Mouse (Mus musculus): ENCODE data around the gene Hmox2.

Hmox2 gene

DNA sequence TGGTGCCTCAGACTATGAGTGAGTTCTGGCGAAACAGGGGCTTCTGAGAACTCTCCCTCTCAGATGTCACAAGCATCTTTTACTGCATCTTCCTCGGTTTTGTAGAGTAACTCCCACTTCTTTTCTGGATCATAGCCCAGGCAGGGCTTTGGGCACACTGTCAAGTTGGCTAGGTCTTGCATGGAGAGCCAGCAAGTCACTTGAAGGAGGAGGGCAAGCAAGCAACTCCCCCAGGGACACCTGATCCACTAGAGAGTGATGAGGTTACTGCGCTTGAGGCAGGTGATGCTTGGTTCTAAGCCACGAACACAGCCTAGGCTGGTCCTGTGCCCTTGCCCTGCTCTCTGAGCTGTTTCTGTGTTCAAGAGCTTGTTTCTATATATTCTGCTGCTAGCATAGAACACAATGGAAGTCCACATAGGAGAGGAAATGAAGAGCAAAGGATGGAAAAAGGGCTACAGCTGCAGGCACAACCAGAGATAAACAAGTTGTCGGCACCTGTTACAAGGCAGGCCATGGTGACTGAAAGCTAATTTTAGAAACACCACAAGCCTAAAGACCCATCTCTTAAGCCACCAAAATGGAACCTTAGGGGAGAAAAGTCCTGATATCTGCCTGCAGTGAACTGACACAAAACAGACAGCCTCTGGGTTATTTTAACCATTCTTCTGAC, 55.5 kb downstream of the Hmox2 start:
- no peak for DNase-seq (ENCODE audit: low read depth)

DNA sequence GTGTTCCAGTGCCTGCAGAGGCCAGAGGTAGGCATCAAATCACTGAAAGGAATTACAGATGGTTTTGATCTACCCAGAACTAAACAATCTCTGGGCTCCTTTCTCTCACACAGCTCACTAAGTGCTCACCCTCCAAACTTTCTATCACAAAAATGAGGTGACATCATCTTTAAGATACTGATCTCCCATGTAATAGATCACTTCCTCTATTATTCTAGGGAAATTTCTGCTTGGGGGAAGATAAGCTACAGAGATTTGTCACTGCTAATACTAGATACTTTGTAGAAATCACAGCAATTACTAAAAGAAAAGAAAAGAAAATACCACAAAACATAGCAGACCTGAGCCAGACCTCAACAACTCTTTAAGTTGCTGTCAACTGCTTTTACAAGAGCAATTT, 56.4 kb downstream of the Hmox2 start:
- DNase-seq (ENCODE audit: low read depth) = no peak

DNA sequence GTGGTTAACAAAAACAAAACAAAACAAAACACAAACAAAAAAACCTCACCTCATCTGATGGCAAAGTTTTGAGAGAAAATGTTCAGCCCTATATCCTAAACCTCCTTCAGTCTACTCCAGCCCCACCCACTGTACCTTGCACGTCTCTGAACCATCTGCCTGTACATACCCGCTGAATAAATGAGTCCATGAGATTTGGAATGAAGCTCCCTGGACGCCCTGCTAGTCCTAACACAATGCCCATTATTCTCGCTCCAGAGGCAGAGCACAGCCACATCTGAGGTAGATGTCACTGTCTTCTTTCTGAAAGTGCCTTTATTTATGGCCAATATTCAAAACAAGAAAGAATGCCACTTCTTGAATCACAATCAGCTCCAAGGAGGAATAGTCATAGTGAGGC, 59.5 kb downstream of the Hmox2 start:
- DNase-seq (ENCODE audit: low read depth) = no peak

DNA sequence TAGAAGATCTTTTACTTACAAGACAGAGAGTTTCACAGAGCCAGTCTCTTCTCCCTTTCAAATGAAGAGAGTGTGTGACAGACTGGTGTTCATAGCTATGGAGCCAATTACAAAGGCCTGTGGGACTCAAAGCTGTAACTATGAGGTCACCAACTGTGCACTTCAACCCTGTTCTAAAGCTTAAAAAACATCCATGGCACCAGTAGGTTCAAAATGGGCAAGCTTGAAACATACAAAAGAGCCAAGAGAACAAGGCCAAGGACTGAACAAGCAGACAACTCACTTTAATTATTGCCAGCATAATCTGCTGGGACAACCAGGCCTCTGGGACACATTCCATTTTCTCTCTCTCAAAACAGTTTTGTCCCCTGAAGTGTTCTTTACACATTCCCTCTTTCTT, 62.0 kb downstream of the Hmox2 start:
- DNase-seq (ENCODE audit: low read depth) = no peak

DNA sequence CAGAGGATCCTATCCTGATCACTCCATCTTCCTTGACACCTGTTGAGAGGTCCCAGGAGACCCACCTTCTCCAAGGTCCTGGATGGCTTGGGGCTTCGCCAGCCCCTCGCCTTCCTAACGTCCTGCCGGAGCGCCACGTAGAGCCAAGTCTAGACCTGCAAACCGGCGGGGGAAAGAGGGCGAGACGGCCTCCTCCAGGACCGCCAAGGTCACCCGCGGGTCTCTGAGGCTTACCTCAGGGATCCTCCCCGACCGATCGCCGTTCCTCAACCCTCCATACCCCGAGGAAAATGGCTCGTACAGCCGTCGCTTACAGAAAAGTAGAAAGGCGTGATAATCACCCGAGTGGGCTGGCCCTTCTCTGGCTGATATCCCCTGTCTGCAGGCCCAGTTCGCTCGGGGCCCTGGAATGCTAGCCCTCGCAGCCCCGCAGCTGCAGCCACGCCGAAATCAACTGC, 63.2 kb downstream of the Hmox2 start:
- DNase-seq (ENCODE audit: low read depth) = no peak

DNA sequence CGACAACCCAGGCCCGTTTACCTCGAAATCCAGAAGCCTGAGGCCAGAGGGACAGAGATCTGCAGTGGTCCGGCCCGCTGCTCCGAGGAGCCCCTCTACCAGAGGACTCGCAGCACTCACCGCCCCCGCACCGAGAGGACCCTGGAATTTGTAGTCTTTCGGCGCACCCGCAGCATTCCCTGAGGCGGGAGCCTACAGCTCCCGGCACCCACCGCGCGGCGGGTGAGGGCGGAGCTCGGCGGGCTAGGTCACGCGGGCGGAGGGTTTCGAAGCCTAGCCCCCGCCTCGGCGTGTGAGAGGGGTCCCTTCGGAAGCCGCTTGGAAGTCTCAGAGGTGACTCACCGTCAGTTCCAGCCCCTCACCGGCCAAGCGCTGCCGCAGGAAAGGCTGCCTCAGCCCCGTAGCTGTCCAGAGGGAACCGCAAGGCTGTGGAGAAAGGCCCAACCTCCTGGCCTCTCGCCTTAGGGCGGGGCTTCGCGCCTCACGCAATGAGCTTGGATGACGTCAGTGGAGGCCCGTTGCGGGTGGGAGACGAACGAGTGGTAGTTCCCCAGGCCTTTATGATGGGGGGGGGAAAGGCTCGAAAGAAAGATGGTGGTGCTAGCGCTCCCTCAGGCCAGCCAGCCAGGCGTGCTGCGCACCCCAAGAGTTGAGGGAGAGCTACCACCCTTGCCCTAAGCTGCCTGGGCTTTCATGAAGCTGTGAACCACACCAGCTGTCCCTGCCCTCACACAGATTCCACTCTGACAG, 63.8 kb downstream of the Hmox2 start, which contains the start of gene Cdip1:
Cdip1 (minus strand) TSS at position 483 of the 750 bp plus-strand sequence.
- peak; percentile 82 for DNase-seq (ENCODE audit: low read depth)

DNA sequence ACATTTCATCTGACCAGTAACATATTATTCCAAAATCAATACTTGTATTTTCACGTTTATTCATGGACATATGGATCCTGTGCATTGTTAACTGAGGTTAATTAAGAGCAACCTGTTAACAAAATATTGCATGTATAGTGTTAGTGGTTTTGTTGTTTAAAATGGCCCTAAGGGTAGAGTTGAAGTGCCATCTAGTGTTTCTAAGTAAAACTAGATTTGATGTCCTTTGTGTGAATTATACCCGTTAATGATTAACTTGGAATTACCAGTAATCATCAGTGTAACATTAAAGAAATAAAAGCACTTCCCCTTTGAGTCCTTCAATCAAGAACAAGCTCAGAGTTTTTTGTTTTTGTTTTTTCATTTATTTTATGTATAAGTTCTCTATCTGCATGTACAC, 65.2 kb downstream of the Hmox2 start:
- no peak for DNase-seq (ENCODE audit: low read depth)

DNA sequence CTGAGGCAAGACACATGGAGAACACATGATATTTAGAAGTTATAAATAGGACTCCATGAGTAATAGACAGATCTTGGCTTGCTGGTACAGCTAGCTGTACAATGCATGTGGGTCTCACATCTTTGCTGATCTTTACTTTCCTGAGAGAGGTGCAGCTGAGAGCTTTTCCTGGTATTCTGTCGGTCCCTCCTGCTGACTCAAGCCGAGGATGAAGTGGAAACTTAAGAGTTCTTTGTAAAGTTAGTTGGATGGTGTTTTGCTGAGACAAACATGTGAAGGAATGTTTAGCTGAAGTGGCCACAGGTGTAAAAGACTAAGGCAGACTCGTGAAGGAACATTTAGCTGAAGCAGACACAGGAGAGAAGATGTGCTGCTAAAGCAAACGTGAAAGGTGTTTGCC, 70.5 kb downstream of the Hmox2 start:
- no peak for DNase-seq (ENCODE audit: low read depth)

Data from c-Kit-positive CD71-positive TER-119-negative erythroid progenitor cells, embryonic 14.5 days (primary cell).